8 mouse cellular contexts compared by ENCODE assay signal in genomic region chr8:114452781-114453221, GRCm38 (mm10). TPM values are rescaled to one million over a fixed set of nuclear protein-coding genes. Genes with fewer than 3 reads are reported as not detected.
DNase-seq lines count a peak whose midpoint lies in the region; ATAC-seq and TF ChIP-seq lines count a peak whose summit lies in the region.

No protein-coding gene starts in this region.

- peaks cover 12% of the 10 kb centered on the region for H3K36me3 ChIP-seq in hindbrain, embryonic 10.5 days

- TF ChIP-seq POLR2A in brain, embryonic 14.5 days (IDR thresholded peaks at IDR 0.05; ENCODE audit: borderline replicate concordance, extremely low read depth, insufficient read depth, insufficient read length, poor library complexity, severe bottlenecking), result no peak

- 0 out of 2 replicates have a peak overlapping the region, but pooled peaks have one; percentile 50 for H3K27ac ChIP-seq in hindbrain, embryonic 10.5 days

- DNase-seq in heart, adult 18-20 months, result peak; percentile 76 to 86
- no peak for DNase-seq in heart, postnatal 25 days (ENCODE audit: low spot score)
- DNase-seq in brain, embryonic 14.5 days (ENCODE audit: low read depth), result peak; percentile 92
- DNase-seq in fat pad, adult 2 months (ENCODE audit: extremely low read depth, low read depth, low spot score), result peak; percentile 67
- peak; percentile 76 for DNase-seq in hindbrain, embryonic 10.5 days (ENCODE audit: low spot score)
- DNase-seq in layer of hippocampus, postnatal 14 days (ENCODE audit: low spot score in 2 of 2), result peak; percentile 66 to 81
- DNase-seq in right cerebral cortex, postnatal 4 days, result peak; percentile 63

- TF ChIP-seq CTCF in brain, embryonic 14.5 days (IDR thresholded peaks at IDR 0.05; ENCODE audit: borderline replicate concordance, extremely low read depth, insufficient read depth, insufficient read length), result peak; percentile 72; the same call in 1 of the 2 replicates

- peak; percentile 80 for ATAC-seq in megakaryocyte-erythroid progenitor cell, adult 5-6 weeks (replicated peaks; ENCODE audit: low FRiP score, low TSS enrichment, poor library complexity, severe bottlenecking)

- no peaks in the 10 kb centered on the region for H3K27me3 ChIP-seq in hindbrain, embryonic 10.5 days (ENCODE audit: insufficient read depth, poor library complexity, severe bottlenecking)

- intact Hi-C loops in heart, postnatal 25 days (cut with DNase I), result loop anchor here (2.0 to 10.0 kb wide), 5 partner anchors 90 to 1986 kb away; partner anchors contain the start of gene Maf

- peaks cover 41% of the 10 kb centered on the region for H3K4me1 ChIP-seq in hindbrain, embryonic 10.5 days (replicated peaks)

- H3K4me3 ChIP-seq in hindbrain, embryonic 10.5 days, result no peak overlapping the region

- WGBS in hindbrain, embryonic 10.5 days, result 7% methylated on average over 9 of the region's 9 CpGs

- no peaks in the 10 kb centered on the region for H3K9me3 ChIP-seq in hindbrain, embryonic 10.5 days

RNA-seq across cellular contexts. Expression of gene Wwox, which starts 13.3 kb away (rescaled TPM):
- total RNA-seq in heart, adult 18-20 months (2021), result 1 to 10 TPM; 3.8 to 5.3 TPM
- total RNA-seq in heart, postnatal 25 days (2021), result 1 to 10 TPM; 3.9 to 4.0 TPM
- polyA plus RNA-seq in brain, embryonic 14.5 days (2012; rRNA removed), result 8.7 and 11.0 TPM in 2 replicates
- polyA plus RNA-seq in hindbrain, embryonic 10.5 days (2016; fragmentation: Nextera tagmentation; extraction: Ambion mirVana), result 12.5 and 13.2 TPM in 2 replicates
- total RNA-seq in layer of hippocampus, postnatal 14 days (2021), result 10 to 100 TPM; 11.2 to 12.3 TPM
- 28.7 and 31.9 TPM in 2 replicates for total RNA-seq in megakaryocyte-erythroid progenitor cell, adult 5-6 weeks (2014; fragmentation: Nextera tagmentation)
- 8.5 and 10.3 TPM in 2 replicates for total RNA-seq in megakaryocyte-erythroid progenitor cell, adult 5-6 weeks (2017)

RNA-seq across cellular contexts. Expression of gene Clec3a, which starts 34.9 kb away (rescaled TPM):
- total RNA-seq in heart, adult 18-20 months (2021), result under 1 TPM in 1 of 2 experiments, not detected in 1; 0.65 TPM
- under 1 TPM; 0.78 to 0.98 TPM for total RNA-seq in heart, postnatal 25 days (2021)
- not detected in 2 replicates for polyA plus RNA-seq in brain, embryonic 14.5 days (2012; rRNA removed)
- polyA plus RNA-seq in hindbrain, embryonic 10.5 days (2016; fragmentation: Nextera tagmentation; extraction: Ambion mirVana), result not detected in 2 replicates
- not detected for total RNA-seq in layer of hippocampus, postnatal 14 days (2021)
- total RNA-seq in megakaryocyte-erythroid progenitor cell, adult 5-6 weeks (2014; fragmentation: Nextera tagmentation), result not detected in 2 replicates
- total RNA-seq in megakaryocyte-erythroid progenitor cell, adult 5-6 weeks (2017), result not detected in 2 replicates
